Mouse (Mus musculus) erythroblast, embryonic 14.5 days (primary cell): Measurements from ENCODE around the gene Fam83f.

Experiments used
- GATA1 ChIP-seq: IDR thresholded peaks from 2 replicates; pipeline ENCODE4 v1.6.1; 2012; ENCODE audit warnings: low read length, inconsistent platforms, mixed read lengths
- TAL1 ChIP-seq: IDR thresholded peaks from 3 replicates; pipeline ENCODE4 v1.6.1; 2012; ENCODE audit warnings: low read length, inconsistent platforms, mixed read lengths

- TF ChIP-seq GATA1 (no peak), TAL1 (no peak)
These were observed 39.9 kb downstream of the Fam83f start for GRCm38 (mm10) chr15:80711401-80712151.
